Mouse (Mus musculus) CH12F3 (cell line): ENCODE results near the gene Ankrd13c.
"Not testable (repeated sequence)": the region's sequence is repeated elsewhere in the genome, so short reads cannot be mapped to it uniquely, and the experiment has no call there.

Source experiments
- in situ Hi-C: fragments of 300-500 bp; cut with MboI; formaldehyde crosslinking; loops from 2 replicates; pipeline ENCODE4 v1.14.3; 2020; ENCODE audit warnings: low sequenced_read_pairs

Ankrd13c gene

GRCm38 (mm10) chr3:157946843-157947358, at the start of gene Ankrd13c:
Ankrd13c (plus strand) TSS chr3:157947239.
- in situ Hi-C loops, result no loop called here

GRCm38 (mm10) chr3:157897645-157898044, 49.4 kb upstream of the Ankrd13c start:
- in situ Hi-C loops, result no loop called here

GRCm38 (mm10) chr3:157899986-157900385, 47.1 kb upstream of the Ankrd13c start:
- in situ Hi-C loops, result no loop called here

GRCm38 (mm10) chr3:157901721-157902120, 45.3 kb upstream of the Ankrd13c start:
- in situ Hi-C loops, result no loop called here

GRCm38 (mm10) chr3:157908166-157908565, 38.9 kb upstream of the Ankrd13c start:
- in situ Hi-C loops, result no loop called here

GRCm38 (mm10) chr3:157910262-157910661, 36.8 kb upstream of the Ankrd13c start:
- in situ Hi-C loops, result no loop called here

GRCm38 (mm10) chr3:157912155-157912554, 34.9 kb upstream of the Ankrd13c start:
- in situ Hi-C loops, result no loop called here

- in situ Hi-C loops, result no loop called here
Measured at GRCm38 (mm10) chr3:157916336-157916735, 30.7 kb upstream of the Ankrd13c start.

- in situ Hi-C loops, result no loop called here
Measured at GRCm38 (mm10) chr3:157921376-157921775, 25.7 kb upstream of the Ankrd13c start.

- in situ Hi-C loops, result no loop called here
Measured at GRCm38 (mm10) chr3:157923268-157923835, 23.7 kb upstream of the Ankrd13c start.

- in situ Hi-C loops, result no loop called here
Measured at GRCm38 (mm10) chr3:157924692-157925328, 22.2 kb upstream of the Ankrd13c start, which contains the start of gene Cth. Cth (minus strand) TSS chr3:157925077.

GRCm38 (mm10) chr3:157925706-157926510, 21.1 kb upstream of the Ankrd13c start:
- in situ Hi-C loops, result no loop called here

- in situ Hi-C loops, result no loop called here
Measured at GRCm38 (mm10) chr3:157926761-157927160, 20.3 kb upstream of the Ankrd13c start.

GRCm38 (mm10) chr3:157928731-157929130, 18.3 kb upstream of the Ankrd13c start:
- in situ Hi-C loops, result no loop called here

- in situ Hi-C loops, result no loop called here
Measured at GRCm38 (mm10) chr3:157929417-157929816, 17.6 kb upstream of the Ankrd13c start.

GRCm38 (mm10) chr3:157931592-157931991, 15.4 kb upstream of the Ankrd13c start:
- in situ Hi-C loops, result no loop called here

GRCm38 (mm10) chr3:157932074-157932473, 15.0 kb upstream of the Ankrd13c start:
- in situ Hi-C loops, result no loop called here

GRCm38 (mm10) chr3:157933223-157933622, 13.8 kb upstream of the Ankrd13c start:
- in situ Hi-C loops, result not testable (repeated sequence)

GRCm38 (mm10) chr3:157934301-157934823, 12.7 kb upstream of the Ankrd13c start:
- in situ Hi-C loops, result no loop called here

- in situ Hi-C loops, result no loop called here
Measured at GRCm38 (mm10) chr3:157938585-157938984, 8.5 kb upstream of the Ankrd13c start.
